Mouse (Mus musculus): Measurements from ENCODE around the gene Cog8.

Cog8 gene

DNA sequence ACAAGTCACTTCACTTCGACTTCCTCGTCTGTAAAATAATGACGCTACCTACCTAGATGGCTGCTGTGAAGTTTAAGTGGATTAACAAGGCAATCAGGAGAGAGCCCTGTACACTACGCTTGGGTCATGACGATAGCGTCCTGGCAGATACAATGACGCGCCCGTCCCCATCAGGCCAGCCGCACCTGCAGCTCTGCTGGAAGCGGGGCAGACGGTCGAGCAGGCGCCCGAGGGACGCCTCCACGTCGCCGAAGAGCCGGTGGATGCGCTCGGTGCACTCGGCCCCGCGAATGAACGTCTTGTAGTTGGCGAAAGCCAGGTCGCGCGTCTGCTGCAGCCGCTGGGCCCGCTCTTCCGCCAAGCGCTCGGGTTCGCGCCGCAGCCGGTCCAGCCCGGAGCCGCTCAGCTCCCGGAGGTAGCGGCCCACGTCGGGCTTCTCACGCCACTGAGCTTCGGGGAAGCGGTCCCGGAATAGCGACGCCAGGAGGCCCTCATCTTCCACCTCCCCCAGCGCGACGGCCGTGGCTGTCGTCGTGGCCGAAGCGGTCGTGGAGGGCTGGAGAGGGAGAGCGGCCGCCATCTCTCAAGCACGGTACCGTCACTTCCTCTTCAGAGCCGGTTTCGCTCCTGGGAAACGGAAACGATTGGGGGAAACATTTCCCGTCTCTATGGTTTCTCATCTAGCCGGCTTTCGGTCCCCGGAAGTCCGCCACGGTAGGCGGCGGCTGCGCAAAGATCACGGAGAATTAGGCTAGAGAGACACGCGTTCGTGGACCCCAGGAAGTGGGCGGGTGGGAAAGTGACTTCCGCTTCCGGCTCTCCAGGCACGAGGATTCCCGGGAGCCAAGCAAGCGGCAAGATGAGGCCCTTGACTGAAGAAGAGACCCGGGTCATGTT, at the start of gene Cog8, which contains the start of gene Nip7:
Cog8 (minus strand) TSS at position 614 of the 897 bp plus-strand sequence.
Nip7 (plus strand) TSS at position 802 of the 897 bp plus-strand sequence.
- peak; percentile 97 to 98 for DNase-seq

DNA sequence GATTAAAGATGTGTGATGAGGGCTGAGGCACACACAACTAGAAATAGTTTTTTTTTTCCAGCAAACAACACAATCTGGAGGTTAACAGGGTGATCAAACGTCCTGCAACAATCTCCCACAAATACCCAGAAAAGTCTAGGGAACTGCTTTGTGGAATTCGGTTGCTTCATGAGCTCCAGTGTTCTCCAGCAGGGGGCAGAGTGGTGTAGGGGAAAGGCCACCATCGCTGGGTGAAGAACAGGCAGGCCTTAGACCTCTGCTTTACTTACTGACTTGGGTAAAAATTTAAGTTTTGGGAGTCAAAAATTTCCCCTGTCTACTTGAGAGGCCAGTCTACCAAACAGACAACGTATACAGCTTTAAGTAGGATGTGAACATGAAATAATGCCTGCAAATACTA, 48.1 kb upstream of the Cog8 start:
- DNase-seq = peak in 1 of 2 experiments; percentile 80

DNA sequence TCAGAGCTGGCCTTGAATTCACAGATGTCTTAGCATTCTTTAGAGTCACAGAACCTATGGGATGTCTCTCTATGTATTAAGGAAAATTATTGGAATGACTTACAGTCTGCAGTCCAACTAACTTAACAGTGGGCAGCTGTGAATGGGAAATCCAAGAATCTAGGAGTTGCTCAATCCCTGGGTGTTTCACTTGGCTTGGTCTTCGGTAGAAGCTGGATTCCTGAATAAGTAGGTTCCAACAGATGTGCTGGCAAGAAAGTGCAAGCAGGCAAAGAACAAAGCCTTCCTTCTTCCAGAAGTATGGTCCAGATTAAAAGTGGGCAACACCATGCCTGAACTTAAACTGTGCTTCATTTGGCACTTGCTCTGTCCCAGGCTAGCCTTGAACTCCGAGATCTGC, 44.1 kb upstream of the Cog8 start:
- DNase-seq = no peak

DNA sequence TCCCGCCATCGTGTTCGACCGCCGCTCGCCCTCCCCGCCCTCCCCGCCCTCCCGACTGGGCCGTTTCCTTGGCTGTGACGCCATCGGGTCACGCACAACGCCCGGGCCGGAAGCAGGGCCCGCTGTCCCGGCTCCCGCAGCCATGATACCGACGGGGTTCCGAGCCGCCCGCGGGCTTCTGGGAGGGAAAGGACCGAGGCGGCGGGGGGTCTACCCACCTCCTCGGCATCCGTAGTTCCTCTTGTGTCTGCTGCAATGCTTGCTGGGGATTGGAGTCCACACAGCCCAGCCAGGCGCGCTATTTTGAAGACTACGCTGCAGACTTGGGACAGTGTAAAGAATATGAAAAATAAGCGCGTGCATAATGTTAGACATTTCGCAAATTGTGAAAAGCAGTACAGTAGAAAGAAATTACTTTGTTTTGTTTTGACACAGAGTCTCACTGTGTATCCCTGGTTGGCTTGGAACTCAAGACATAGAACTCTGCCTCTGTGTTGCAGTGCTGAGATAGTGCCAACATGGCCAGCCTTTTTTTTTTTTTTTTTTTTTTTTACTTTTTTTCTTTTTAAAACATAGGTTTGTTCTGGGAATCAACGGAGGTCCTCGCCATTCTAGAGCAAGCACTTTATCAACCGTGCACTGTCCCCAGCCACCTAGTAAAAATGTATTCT, 40.0 kb upstream of the Cog8 start, which contains the start of gene Terf2:
Terf2 (minus strand) TSS at position 182 of the 671 bp plus-strand sequence.
- DNase-seq = peak; percentile 96

DNA sequence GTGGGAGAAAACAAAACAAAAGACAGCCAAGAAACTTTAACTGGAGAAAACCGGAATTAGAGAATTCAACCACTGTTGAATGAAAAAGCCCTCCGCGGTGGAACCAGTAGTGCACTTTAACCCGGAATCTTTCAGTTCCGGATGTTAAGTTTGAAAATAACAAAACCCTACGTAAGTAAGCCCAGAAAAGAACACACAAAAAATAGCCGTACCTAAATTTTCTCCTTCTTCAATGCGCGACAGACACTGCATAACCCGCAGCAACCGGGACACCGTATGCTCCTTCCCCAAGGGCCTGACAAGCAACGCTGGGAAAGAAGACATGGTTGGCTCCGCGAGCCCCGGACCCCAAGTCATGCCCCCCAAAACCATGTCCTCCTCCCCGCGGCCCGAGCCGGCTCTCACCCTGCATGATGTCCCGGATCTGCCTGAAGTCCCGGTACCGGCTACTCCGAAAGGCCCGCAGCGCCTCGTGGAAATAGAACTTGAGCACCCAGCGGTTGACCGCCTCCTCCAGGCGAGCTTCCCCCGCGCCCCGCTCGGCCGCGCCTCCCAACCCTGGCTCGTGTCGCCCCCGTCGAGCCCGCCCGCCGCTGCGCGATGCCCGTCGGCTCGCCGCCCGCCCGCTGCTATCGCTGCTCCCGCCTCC, 39.4 kb upstream of the Cog8 start:
- DNase-seq = no peak

DNA sequence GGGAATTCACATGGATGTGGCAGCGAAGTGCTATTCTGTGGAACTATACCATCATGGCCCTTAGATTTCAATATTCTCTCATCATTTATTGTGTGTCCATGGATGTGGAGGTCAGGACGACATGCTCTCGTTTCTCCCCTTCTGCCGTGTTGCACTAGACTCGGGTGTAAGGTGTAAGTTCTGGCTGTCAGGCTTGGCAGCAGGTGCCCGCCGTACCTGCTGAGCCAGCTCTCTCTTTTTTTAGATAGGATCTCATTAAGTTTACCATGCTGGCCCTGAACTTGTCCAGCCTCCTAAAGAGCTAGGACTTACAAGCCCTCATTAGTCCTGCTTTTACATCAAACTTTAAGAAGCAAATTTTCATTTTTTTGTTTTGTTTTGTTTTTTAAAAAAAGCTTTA, 34.0 kb upstream of the Cog8 start:
- no peak for DNase-seq

DNA sequence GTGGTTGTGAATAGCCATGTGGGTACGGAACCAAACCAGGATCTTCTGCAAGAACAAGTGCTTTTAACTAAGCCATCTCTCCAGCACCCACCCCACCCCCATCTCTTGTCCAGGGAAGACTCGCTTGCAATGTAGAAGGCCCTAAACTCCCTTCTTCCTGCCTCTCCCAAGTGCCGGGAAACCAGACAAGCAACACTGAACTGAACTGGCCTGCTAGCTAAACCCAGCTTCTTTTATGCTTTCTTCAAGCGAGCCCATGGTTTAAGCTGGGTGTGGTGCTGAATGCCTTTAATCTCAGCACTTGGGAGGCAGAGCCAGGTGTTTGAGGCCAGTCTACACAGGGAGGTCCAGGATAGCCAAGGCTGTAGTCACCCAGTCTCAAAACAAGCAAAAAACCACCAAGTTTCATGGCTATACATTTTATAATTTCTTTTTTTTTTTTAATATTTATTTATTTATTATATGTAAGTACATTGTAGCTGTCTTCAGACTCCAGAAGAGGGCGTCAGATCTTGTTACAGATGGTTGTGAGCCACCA, 32.1 kb upstream of the Cog8 start:
- DNase-seq = no peak

DNA sequence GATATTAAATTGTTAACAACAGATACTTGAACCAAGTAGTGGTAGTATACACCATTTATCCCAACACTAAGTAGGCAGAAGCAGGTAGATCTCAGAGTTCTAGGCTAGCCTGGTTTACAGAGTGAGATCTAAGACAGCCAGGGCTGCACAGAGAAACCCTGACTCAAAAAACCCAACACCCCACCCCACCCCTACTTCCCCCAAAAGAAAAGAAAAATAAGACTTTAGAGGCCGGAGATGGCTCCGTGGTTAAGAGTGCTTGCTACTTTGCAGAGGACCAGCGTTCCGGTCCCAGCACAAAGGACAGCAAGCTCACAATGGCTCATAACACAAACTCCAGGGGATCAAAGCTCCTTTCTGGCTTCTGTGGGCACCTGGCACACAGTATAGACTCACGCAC, 29.5 kb upstream of the Cog8 start:
- DNase-seq = no peak

DNA sequence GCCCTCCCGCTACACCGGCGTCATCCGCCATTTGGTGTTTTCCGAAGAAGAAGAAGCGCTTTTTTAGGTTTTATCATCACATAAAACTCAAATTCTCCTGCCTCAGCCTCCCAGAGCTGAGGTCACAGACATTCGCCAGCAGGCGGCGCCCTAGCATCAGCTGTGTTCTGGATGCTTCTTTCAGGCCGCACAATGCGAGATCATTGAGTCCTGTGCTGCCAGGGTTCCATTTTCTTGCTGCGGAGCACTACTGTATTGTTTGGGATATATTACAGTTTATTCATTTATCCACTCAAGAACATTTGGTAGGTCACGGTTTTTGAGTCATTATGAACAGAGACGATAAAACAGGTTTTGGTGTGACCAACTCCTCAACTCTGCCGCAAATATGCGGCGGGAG, 28.9 kb upstream of the Cog8 start:
- DNase-seq = no peak

DNA sequence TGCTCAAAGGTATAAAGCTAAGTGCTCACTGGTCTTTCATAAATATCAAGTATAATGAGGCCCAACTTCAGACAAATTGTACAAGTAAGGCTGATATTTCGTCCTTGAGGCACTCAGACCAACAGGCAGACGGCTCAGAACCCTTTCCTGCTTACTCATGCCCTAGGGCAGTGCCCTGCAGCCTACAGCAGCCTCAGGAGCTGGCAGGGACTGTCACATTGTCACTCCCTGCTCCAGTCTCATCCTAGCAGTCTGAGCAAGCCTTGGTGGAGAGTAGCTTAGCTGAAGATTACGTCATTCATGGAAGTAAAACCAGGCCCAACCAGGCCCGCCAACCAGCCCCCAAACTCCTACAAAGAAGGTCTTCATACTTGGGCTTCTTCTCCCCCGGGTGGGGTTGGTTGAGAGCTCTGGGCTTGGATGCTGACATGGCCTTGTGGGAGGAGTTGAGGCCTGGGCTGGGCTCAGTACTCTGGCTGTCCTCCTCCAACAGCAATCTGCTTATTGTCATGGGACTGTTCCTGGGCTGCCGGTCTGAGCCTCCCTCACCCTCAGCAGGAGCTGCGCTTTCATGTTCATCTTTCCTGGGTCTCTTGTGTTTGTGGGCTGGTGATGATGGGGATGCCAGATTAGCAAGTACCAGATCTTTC, 19.9 kb upstream of the Cog8 start:
- DNase-seq = no peak

DNA sequence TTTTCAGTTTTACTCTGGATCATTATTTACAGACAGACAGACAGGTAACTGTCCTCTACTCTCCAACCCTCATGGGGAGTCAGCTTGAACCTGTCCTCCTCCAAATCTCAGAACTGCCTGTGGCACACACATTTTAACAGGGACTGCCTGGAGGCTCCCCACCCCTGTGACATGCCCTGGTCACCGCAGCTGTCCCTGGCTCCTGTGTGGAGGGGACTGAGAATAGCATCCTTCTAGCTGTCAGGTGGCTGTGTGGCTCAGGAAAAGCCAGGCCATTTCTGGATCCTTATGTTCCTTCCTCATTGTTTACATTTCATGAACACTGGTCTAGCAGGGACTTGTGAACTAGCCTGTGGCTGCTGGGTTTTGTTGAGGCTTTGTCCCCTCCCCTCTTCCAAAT, 17.6 kb upstream of the Cog8 start:
- DNase-seq = no peak

DNA sequence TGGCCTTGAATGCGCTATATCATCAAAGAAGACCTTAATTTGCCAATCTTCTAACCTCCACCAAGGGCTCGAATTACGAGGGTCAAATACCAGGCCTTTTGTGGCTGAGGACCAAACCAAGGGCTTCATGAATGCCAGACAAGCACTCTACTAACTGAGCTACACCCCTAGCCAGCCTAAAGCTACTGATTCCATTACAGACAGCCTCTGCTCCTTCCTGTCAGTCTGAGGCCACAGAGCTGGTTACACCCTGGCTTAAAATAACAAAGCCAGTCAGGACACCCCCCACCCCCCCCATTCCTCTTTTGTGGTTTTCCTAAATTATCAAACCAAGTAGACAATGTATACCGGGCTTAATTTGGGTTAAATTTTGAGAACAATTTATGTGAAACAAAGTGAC, 17.2 kb upstream of the Cog8 start:
- DNase-seq = no peak

DNA sequence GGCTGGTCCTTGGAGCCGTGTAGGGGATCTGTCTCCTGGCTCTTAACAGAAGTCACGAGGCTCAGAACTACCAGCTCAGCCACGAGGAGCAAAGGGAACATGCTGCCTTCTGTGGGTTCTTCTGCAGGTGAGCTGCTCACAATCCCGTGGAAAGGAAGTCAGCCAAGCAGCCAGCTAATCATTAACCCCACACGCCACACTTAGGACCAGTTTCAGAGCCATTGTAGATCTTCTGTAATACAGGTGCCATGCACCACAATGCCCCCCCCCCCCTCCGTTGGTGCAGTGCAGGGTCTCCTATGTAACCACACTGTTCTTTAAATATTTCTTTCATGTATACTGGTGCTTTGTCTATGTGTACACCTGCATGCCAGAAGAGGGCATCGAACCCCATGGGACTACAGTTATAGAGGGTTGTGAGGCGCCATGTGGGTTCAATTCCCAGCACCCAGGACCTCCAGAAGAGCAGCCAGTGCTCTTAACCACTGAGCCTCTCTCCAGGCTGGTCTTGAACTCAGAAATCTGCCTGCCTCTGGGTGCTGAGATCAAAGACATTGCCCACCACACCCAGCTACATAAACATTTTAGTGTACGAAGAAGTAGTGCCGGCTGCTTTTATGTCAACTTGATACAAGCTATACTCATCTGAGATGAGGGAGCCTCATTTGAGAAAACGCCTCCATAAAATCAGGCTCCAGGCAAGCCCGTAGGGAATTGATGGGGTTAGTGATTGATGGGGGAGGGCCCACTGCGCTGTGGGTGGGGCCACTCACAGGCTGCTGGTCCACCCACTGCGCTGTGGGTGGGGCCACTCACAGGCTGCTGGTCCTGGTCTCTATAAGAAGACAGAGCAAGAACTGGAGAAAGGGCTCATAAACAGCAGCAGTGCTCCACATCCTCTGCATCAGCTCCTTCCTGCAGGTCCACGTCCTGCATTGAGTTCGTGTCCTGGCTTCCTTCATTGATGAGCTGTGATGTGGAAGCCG, 9.3 kb upstream of the Cog8 start, which contains the start of gene Tmed6:
Tmed6 (minus strand) TSS at position 134 of the 986 bp plus-strand sequence.
- peak; percentile 89 to 90 for DNase-seq

DNA sequence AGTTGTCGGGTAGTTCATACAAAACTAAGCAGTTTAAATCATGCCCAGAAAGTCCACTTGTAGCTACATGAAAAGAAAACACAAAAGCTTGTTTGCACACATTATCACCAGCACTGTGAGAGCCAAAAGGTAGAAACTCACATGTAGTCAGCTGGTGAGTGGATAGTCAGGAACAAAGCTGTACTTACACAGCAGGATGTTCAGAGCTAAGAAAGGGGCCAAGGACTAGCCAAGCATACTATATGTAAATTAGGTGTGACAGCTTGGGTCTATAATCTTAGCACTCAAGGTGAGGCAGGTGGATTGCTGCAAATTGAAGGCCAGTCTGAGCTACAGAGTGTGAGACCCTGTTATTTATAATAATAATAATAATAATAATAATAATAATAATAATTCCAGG, 6.1 kb upstream of the Cog8 start:
- DNase-seq = no peak

DNA sequence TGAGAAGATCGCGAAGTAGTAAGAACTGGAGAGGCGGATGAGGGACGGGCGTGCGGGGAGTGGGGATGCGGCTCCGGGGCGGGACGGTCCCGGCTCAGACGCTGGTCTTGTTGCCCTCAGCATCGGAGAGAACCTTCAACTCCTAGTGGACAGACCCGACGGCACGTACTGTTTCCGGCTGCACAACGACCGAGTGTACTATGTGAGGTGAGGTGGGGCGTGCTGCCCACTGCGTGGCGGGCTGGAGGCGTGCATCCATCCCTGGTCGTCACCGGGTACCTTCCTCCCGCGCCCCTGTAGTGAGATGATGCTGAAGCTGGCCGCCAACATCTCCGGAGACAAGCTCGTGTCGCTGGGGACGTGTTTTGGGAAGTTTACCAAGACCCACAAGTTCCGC, 482 bp upstream of the Cog8 start:
- DNase-seq = no peak

DNA sequence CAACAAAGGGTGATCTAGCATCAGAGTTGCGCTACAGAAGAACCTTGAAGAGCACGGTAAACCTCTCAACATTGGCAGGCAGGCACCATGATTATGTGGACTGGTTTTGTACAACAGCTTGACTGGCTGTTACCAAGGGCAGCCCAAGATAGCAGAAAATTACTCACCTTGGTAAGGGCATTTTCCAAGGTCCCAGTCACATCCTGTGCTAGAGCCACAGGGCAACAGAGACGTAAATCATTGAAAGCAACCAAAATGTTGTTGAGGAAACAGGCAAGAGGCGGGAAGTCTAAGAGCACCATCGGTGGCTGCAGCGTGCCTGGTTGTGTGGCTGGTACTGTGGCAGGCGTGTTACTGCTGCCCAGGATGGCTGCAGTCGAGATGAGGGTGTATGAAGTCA, 4.4 kb downstream of the Cog8 start:
- DNase-seq = no peak

DNA sequence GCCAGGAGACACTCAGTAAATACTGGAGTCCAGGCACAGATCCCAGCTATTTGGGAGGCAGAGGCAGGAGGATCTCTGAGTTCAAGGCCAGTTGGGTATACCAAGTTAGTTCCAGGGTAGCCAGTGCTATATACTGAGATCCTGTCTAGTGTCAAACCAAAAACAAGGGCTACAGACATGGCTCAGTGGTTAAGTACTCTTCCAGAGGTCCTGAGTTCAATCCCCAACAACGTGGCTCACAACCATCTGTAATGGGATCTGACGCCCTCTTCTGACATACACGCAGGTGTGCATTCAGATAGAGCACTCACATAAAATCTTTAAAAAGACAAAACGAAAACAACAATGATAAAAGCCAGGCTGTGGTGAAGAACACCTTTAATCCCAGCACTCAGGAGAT, 7.0 kb downstream of the Cog8 start:
- no peak for DNase-seq

DNA sequence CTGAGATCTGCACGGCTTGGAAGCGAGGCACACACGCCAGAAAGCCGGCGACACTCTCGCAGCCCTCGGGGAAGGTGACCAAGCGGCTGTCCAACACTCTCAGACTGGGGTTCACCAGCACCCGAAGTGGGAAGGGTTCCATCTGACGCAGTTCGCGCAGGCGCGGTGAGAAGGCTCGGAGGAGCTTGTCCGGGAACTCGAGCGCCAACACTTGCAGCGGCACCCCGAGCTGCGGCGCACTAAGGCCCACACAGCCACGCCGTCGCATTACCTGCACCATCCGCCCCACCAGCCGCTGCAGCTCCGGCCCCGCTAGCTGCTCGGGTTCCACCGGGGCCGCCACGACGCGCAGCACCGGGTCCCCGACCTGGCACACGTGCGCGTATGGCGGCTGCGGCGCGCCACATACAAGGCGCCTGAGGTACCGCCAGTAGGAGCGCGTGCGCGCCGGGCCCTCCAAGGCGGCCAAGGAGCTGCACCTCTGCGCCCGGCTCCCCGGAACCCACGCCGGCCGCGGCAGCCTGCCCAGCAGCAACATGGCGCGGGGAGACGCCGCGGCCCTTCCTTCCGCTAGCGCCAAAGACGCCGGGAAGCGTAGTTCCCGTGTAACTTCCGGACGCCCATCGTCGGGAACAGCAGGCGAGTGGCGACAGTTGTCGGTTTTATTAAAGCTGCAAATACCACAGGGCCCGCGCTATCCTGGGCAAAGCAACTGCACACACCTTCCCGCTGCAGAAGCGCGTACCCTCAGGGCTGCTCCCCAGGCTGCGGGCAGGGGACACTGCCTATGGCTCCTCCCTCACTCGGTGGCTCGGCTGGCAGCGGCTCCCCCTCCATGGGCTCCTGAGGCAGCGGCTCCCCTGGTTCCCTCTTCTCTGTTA, 8.2 kb downstream of the Cog8 start, which contains the start of gene Pdf:
Pdf (minus strand) TSS at position 554 of the 881 bp plus-strand sequence.
- DNase-seq = peak; percentile 72 to 81

DNA sequence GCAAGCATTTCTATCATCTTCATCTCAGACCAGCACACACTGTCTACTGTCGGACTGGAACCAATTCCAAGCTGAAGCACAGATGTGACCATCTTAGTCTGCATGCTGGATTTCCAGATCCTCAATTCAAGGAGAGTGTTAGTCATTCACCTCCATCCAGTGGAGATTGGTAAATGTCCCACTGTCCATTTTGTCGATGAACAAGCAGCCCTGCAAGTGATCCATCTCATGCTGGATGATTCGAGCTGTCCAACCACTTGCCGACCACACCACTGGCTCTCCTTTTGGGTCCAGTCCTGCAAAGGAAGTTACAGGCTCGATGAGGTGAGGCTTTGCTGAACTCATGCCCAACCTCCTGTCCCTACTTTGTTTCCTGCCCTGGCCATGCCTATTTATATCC, 9.5 kb downstream of the Cog8 start:
- no peak for DNase-seq

DNA sequence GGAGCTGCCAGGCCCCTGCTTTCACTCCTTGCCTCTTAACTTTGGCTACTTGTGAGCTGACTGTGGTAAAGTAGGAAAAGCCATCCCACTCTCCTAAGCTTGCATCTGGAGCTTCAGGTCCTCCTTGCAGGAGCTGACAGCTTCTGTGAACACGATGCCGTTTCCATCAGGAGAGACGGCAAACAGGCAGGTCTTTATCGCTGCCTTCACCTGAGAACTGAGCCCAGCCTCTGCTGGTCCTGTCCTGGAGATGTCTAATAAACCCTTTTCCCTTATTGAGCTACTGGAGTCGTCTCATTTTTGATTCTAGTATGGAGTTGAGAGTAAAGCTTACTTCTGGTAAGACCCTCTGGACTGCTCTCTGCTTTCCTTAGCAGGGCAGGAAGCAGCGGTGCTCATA, 11.0 kb downstream of the Cog8 start:
- no peak for DNase-seq
